Mouse (Mus musculus): Measurements from ENCODE around the gene Tppp3. TPM values are rescaled to one million over a fixed set of nuclear protein-coding genes. Genes with fewer than 3 reads are reported as not detected.
A peak's percentile ranks its signal among the peaks of the same experiment; 100 is the strongest.

Gene Tppp3
- polyA plus RNA-seq, 1 experiment from 2014 or later: 28.4 TPM

DNA sequence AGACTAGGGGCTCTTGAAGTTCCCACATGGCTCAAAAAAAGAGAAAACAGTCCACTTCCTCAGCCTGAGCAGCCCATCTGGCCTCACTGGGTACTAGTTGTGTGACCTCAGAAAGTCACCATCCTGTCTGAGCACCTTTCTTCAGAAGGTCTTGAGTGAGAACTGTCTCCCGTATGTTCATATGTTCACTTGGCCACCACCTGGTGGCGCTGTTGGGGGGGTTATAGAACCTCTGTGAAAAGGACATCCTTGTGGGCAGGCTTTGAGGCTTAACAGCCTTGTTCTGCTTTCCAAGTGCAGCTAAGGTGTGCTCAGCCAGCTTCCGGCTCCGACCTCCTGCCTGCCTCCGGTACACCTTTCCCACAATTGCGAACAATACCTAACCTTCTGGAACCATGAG lies 10.1 kb upstream of the Tppp3 start:
- Histone ChIP-seq H3K27ac (peak overlapping the region; percentile 70; the same call in 1 of the 2 replicates), H3K4me1 (peaks cover 51% of the 10 kb centered on the region), H3K4me3 (no peak overlapping the region), H3K9me3 (no peaks in the 10 kb centered on the region), H3K36me3 (0 out of 2 replicates have a peak, but pooled peaks cover 8% of the 10 kb centered on the region), H3K27me3 (ENCODE audit: insufficient read depth, poor library complexity, severe bottlenecking) (0 out of 2 replicates have a peak, but pooled peaks cover under 1% of the 10 kb centered on the region)
- no peak for DNase-seq (ENCODE audit: low spot score)
- WGBS: 70% methylated on average over 6 of the region's 6 CpGs

DNA sequence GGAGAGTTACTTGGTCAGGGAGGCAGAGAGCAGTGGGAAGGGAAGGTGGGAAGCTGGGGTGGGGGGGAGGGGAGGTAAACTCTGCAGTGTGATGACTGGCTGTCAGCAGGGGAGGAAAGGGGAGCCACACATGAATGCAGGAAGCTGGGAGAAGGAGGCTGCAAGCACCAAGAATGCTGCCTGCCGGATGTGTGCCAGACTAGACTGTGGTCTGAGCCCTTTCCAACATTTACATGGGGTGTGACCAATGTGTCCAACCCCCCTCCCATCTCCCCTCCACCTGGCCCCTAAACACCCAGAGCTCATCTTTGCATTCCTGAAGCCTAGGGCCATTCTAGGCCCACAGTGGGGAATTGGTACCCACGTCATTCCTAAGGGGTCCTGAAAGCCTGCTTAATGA lies 9.7 kb upstream of the Tppp3 start:
- H3K36me3 ChIP-seq: 0 out of 2 replicates have a peak, but pooled peaks cover 11% of the 10 kb centered on the region
- H3K4me3 ChIP-seq: no peak overlapping the region
- 19% methylated on average over 2 of the region's 2 CpGs for WGBS
- DNase-seq (ENCODE audit: low spot score): no peak
- H3K27ac ChIP-seq: peak overlapping the region; percentile 70; the same call in 1 of the 2 replicates
- H3K27me3 ChIP-seq (ENCODE audit: insufficient read depth, poor library complexity, severe bottlenecking): peaks cover 5% of the 10 kb centered on the region; the same call in 1 of the 2 replicates
- no peaks in the 10 kb centered on the region for H3K9me3 ChIP-seq
- H3K4me1 ChIP-seq: peaks cover 51% of the 10 kb centered on the region

GRCm38 (mm10) chr8:105477792-105478191 lies 6.5 kb upstream of the Tppp3 start:
- H3K36me3 ChIP-seq: 0 out of 2 replicates have a peak, but pooled peaks cover 10% of the 10 kb centered on the region
- peaks cover 29% of the 10 kb centered on the region for H3K27me3 ChIP-seq (ENCODE audit: insufficient read depth, poor library complexity, severe bottlenecking)
- no peak overlapping the region for H3K4me3 ChIP-seq
- whole genome bisulfite sequencing: 52% methylated on average over 3 of the region's 3 CpGs
- peak overlapping the region; percentile 31; the same call in 1 of the 2 replicates for H3K27ac ChIP-seq
- H3K9me3 ChIP-seq: no peaks in the 10 kb centered on the region
- peaks cover 69% of the 10 kb centered on the region for H3K4me1 ChIP-seq
- DNase-seq (ENCODE audit: low spot score): no peak

DNA sequence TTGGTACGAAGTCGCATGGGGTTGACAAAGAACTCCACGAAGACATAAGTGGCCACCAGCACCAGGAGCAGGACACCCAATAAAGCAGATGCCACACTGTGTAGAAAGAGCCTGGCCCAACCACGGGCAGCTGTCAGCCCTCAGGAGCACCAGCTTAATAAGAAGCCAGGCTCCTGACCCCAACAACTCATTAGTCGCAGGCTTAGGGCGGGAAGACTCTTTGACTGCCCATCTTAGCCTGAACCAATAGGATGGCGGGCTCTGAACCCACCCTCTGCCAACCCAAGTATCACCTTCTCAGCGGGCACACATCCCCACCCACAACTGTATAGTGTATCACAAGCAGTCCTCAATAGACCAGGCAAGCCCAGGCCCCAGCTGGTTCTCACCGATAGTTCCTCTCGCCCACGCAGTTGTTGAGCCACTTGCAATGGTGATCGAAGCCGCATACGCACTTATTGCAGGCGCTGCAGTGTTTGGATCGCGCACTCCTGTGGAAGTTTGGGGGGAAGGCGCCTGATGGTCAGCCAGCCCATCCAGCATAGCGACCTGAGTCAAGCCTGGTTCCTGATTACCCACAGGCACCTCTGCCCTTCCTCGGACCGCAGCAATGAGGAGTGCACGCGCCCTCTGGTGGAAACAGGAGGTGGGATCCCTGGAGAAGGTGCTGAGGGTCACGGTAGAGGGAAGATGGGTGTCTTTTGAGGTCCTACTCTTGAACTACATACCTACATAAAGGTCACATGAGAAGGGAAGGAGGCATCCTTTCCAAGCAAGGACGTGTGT lies 5.5 kb upstream of the Tppp3 start:
- H3K9me3 ChIP-seq: no peaks in the 10 kb centered on the region
- peaks cover 39% of the 10 kb centered on the region for H3K27me3 ChIP-seq (ENCODE audit: insufficient read depth, poor library complexity, severe bottlenecking)
- peak overlapping the region; percentile 54 for H3K27ac ChIP-seq
- 0 out of 2 replicates have a peak overlapping the region, but pooled peaks have one; percentile 19 for H3K4me3 ChIP-seq
- no peak for DNase-seq (ENCODE audit: low spot score)
- WGBS: 40% methylated on average over 25 of the region's 25 CpGs
- 0 out of 2 replicates have a peak, but pooled peaks cover 10% of the 10 kb centered on the region for H3K36me3 ChIP-seq
- H3K4me1 ChIP-seq: peaks cover 75% of the 10 kb centered on the region

- Histone ChIP-seq H3K27ac (no peak overlapping the region), H3K4me1 (peaks cover 78% of the 10 kb centered on the region), H3K27me3 (ENCODE audit: insufficient read depth, poor library complexity, severe bottlenecking) (peaks cover 39% of the 10 kb centered on the region), H3K9me3 (no peaks in the 10 kb centered on the region), H3K4me3 (no peak overlapping the region), H3K36me3 (0 out of 2 replicates have a peak, but pooled peaks cover 10% of the 10 kb centered on the region)
- WGBS: 87% methylated on average over 7 of the region's 7 CpGs
- no peak for DNase-seq (ENCODE audit: low spot score)
Observed at GRCm38 (mm10) chr8:105476161-105476560, 4.8 kb upstream of the Tppp3 start.

GRCm38 (mm10) chr8:105475742-105476141 lies 4.4 kb upstream of the Tppp3 start:
- peaks cover 78% of the 10 kb centered on the region for H3K4me1 ChIP-seq
- H3K27me3 ChIP-seq (ENCODE audit: insufficient read depth, poor library complexity, severe bottlenecking): peaks cover 39% of the 10 kb centered on the region
- H3K4me3 ChIP-seq: no peak overlapping the region
- 88% methylated on average over 8 of the region's 8 CpGs for WGBS
- no peak for DNase-seq (ENCODE audit: low spot score)
- H3K9me3 ChIP-seq: no peaks in the 10 kb centered on the region
- no peak overlapping the region for H3K27ac ChIP-seq
- H3K36me3 ChIP-seq: 0 out of 2 replicates have a peak, but pooled peaks cover 10% of the 10 kb centered on the region

GRCm38 (mm10) chr8:105475254-105475653 lies 3.9 kb upstream of the Tppp3 start:
- H3K27ac ChIP-seq: no peak overlapping the region
- WGBS: 68% methylated on average over 4 of the region's 4 CpGs
- H3K36me3 ChIP-seq: 0 out of 2 replicates have a peak, but pooled peaks cover 10% of the 10 kb centered on the region
- H3K4me3 ChIP-seq: no peak overlapping the region
- DNase-seq (ENCODE audit: low spot score): no peak
- H3K4me1 ChIP-seq: peaks cover 75% of the 10 kb centered on the region
- no peaks in the 10 kb centered on the region for H3K9me3 ChIP-seq
- peaks cover 39% of the 10 kb centered on the region for H3K27me3 ChIP-seq (ENCODE audit: insufficient read depth, poor library complexity, severe bottlenecking)

GRCm38 (mm10) chr8:105474680-105475079 lies 3.4 kb upstream of the Tppp3 start:
- no peaks in the 10 kb centered on the region for H3K9me3 ChIP-seq
- H3K4me3 ChIP-seq: peak overlapping the region; percentile 36
- 27% methylated on average over 5 of the region's 5 CpGs for WGBS
- H3K27me3 ChIP-seq (ENCODE audit: insufficient read depth, poor library complexity, severe bottlenecking): peaks cover 44% of the 10 kb centered on the region
- 0 out of 2 replicates have a peak, but pooled peaks cover 10% of the 10 kb centered on the region for H3K36me3 ChIP-seq
- H3K4me1 ChIP-seq: peaks cover 78% of the 10 kb centered on the region
- DNase-seq (ENCODE audit: low spot score): no peak
- H3K27ac ChIP-seq: peak overlapping the region; percentile 26; the same call in 1 of the 2 replicates

- Histone ChIP-seq H3K36me3 (0 out of 2 replicates have a peak, but pooled peaks cover 10% of the 10 kb centered on the region), H3K27ac (peak overlapping the region; percentile 26), H3K27me3 (ENCODE audit: insufficient read depth, poor library complexity, severe bottlenecking) (peaks cover 51% of the 10 kb centered on the region), H3K4me3 (peak overlapping the region; percentile 36), H3K9me3 (no peaks in the 10 kb centered on the region), H3K4me1 (peaks cover 81% of the 10 kb centered on the region)
- WGBS: 25% methylated on average over 17 of the region's 17 CpGs
- no peak for DNase-seq (ENCODE audit: low spot score)
Observed at GRCm38 (mm10) chr8:105473816-105474606, 2.7 kb upstream of the Tppp3 start.

DNA sequence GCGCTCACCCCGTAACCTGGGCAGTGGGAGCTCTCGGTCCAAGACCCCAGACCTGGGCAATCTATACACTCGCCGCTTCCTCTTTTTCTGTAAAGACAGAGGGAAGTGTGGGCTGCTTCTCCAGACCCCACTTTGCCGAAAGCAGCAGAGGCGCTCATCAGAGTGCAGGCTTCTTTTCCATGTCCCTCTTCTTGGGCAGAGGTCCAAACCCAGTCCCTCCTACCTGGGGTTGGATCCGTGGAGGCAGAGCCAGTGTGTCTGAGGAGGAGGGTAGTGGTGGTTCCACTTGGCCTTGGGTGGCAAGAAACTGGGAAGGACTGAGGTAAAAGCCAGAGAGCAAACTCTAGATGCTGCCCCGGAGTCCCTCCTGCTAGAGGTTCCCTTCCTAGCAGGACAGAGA lies 1.7 kb upstream of the Tppp3 start:
- 0 out of 2 replicates have a peak, but pooled peaks cover 7% of the 10 kb centered on the region for H3K36me3 ChIP-seq
- peaks cover 53% of the 10 kb centered on the region for H3K27me3 ChIP-seq (ENCODE audit: insufficient read depth, poor library complexity, severe bottlenecking)
- no peaks in the 10 kb centered on the region for H3K9me3 ChIP-seq
- H3K4me3 ChIP-seq: no peak overlapping the region
- peak overlapping the region; percentile 43; the same call in 1 of the 2 replicates for H3K27ac ChIP-seq
- WGBS: 31% methylated on average over 9 of the region's 9 CpGs
- DNase-seq (ENCODE audit: low spot score): no peak
- H3K4me1 ChIP-seq: peaks cover 75% of the 10 kb centered on the region

GRCm38 (mm10) chr8:105472414-105472932 lies 1.1 kb upstream of the Tppp3 start:
- Histone ChIP-seq H3K27me3 (ENCODE audit: insufficient read depth, poor library complexity, severe bottlenecking) (peaks cover 53% of the 10 kb centered on the region), H3K9me3 (no peaks in the 10 kb centered on the region), H3K36me3 (0 out of 2 replicates have a peak, but pooled peaks cover 11% of the 10 kb centered on the region), H3K4me3 (0 out of 2 replicates have a peak overlapping the region, but pooled peaks have one; percentile 27), H3K27ac (peak overlapping the region; percentile 43; the same call in 1 of the 2 replicates), H3K4me1 (peaks cover 70% of the 10 kb centered on the region)
- 11% methylated on average over 23 of the region's 23 CpGs for WGBS
- DNase-seq (ENCODE audit: low spot score): no peak

DNA sequence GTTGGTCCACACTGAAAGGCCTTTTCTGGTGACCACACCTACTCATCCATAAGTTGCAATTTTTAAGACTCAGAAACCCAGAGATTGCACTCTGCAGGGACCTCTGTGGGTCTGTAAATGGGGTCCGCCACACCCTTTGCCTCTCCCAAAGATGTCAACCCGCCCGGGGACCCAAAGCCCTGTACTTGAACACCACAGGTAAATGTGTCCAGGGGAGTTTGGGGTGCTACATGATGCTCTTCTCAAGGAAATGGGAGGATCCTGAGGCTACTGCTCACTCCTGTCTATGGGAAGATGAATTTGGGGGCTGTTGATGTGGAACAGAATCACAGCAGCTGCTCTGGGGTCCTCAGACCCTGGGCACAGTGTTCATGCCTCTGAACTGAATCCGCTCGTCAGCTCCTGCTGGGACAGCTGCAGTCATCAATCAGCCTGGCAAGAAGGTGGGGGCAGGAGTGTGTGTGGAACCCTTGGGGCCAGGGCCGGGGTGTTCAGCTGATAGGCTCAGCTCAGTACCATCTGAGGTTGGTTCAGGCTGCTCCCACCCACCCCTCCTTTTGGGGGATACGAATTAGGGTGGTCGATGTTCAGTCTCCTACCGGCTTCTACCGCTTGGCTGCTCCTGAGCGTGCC lies 529 bp downstream of the Tppp3 start:
- H3K27ac ChIP-seq: peak overlapping the region; percentile 11; the same call in 1 of the 2 replicates
- no peak for DNase-seq (ENCODE audit: low spot score)
- H3K27me3 ChIP-seq (ENCODE audit: insufficient read depth, poor library complexity, severe bottlenecking): peaks cover 56% of the 10 kb centered on the region
- H3K36me3 ChIP-seq: 0 out of 2 replicates have a peak, but pooled peaks cover 9% of the 10 kb centered on the region
- peaks cover 61% of the 10 kb centered on the region for H3K4me1 ChIP-seq
- WGBS: 23% methylated on average over 11 of the region's 11 CpGs
- H3K4me3 ChIP-seq: peak overlapping the region; percentile 47
- H3K9me3 ChIP-seq: no peaks in the 10 kb centered on the region

All from heart, embryonic 10.5 days (tissue).